Mouse (Mus musculus) embryonic facial prominence, embryonic 13.5 days (tissue): Measurements from ENCODE around the gene Akap8l. TPM values are rescaled to one million over a fixed set of nuclear protein-coding genes. Genes with fewer than 3 reads are reported as not detected.

ENCODE experiments used
- ATAC-seq: fragments of 200-750 bp; cut with Nextera tagmentation; 2 replicates; pipeline ENCODE4 v1.8.0; 2017; ENCODE audit warnings: low read depth; ENCODE audit not compliant: insufficient number of reproducible peaks, insufficient read depth, low FRiP score, low TSS enrichment
- H3K27ac ChIP-seq: fragments of 300-500 bp; sonication (generic); 2 replicates; pipeline ENCODE4 v1.5.1; 2015; ENCODE audit warnings: moderate library complexity, mild to moderate bottlenecking, inconsistent platforms
- H3K27me3 ChIP-seq: fragments of 300-500 bp; sonication (generic); 2 replicates; pipeline ENCODE4 v1.6.1; 2015; ENCODE audit warnings: mild to moderate bottlenecking, inconsistent platforms
- H3K36me3 ChIP-seq: fragments of 300-500 bp; sonication (generic); 2 replicates; pipeline ENCODE4 v1.6.1; 2015; ENCODE audit warnings: mild to moderate bottlenecking, inconsistent platforms
- H3K4me1 ChIP-seq: fragments of 300-500 bp; sonication (generic); 2 replicates; pipeline ENCODE4 v1.6.1; 2015; ENCODE audit warnings: inconsistent platforms
- H3K4me2 ChIP-seq: fragments of 300-500 bp; sonication (generic); 2 replicates; pipeline ENCODE4 v1.6.1; 2015; ENCODE audit warnings: moderate library complexity, mild to moderate bottlenecking, inconsistent platforms
- H3K4me3 ChIP-seq: fragments of 300-500 bp; sonication (generic); 2 replicates; pipeline ENCODE4 v1.5.1; 2015; ENCODE audit warnings: mild to moderate bottlenecking, inconsistent platforms
- H3K9ac ChIP-seq: fragments of 300-500 bp; sonication (generic); 2 replicates; pipeline ENCODE4 v1.6.1; 2015; ENCODE audit warnings: mild to moderate bottlenecking, inconsistent platforms
- H3K9me3 ChIP-seq: fragments of 300-500 bp; sonication (generic); 2 replicates; pipeline ENCODE4 v1.6.1; 2016; ENCODE audit warnings: inconsistent platforms
- WGBS: fragments of 180-500 bp; shearing (Covaris S2); methylation state at CpG from one replicate; pipeline ENCODE4 v1.1.7; 2015; ENCODE audit warnings: mixed read lengths; 5-methylcytosine and 5-hydroxymethylcytosine counted together
- polyA plus RNA-seq: library from polyadenylated mRNA; unstranded; fragments of >200 nt; fragmentation: Nextera tagmentation; extraction: Ambion mirVana; gene quantifications from 2 replicates; pipeline ENCODE4 v1.2.1, GENCODE M21; 2015

Gene Akap8l
- polyA plus RNA-seq, 1 experiment from 2014 or later = 110 TPM

DNA sequence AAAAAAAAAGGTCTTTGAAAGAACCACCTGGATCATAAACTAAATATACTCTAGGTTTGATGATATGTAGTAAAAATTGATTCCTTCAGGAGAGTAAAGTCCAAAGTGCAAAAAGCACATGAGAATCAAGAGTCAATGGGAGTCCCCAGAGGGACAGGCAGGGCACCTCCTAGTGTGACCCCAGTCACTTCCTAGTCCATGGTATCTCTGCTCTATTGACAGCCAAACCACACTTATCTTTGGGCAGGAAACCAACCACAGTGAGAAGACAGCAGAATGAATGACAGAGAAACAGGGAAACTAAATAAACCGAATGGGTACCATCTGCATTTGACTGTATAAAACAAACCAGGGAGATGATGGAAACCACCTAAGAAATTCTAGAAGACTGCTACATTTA, 10.3 kb downstream of the Akap8l start:
- H3K27ac ChIP-seq = no peak overlapping the region
- peaks cover 60% of the 10 kb centered on the region for H3K36me3 ChIP-seq
- H3K4me3 ChIP-seq = no peak overlapping the region
- H3K27me3 ChIP-seq = no peaks in the 10 kb centered on the region
- 65% methylated on average over 1 of the region's 1 CpGs for WGBS
- no peak overlapping the region for H3K9ac ChIP-seq
- H3K9me3 ChIP-seq = no peaks in the 10 kb centered on the region
- no peak for ATAC-seq
- H3K4me2 ChIP-seq = no peak overlapping the region
- no peaks in the 10 kb centered on the region for H3K4me1 ChIP-seq

DNA sequence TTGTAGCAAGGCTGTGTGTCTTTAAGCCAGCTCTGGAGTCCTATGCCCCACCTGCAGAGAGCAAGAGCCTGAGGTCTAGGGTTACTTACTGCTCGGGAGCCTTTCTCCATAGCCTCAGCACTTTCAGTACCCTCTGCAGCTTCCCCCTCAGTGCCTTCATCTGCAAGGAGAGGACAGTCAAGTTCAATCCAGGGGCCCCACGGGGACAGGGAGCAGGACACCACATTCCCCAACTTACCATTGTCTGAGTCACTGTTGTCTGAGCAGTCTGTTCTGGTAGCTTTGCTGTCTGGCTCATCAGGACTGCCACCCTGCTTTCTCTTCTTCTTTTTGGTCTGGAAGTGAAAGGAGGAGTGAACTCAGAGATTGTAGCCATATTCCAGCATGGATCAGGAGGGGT, 14.5 kb downstream of the Akap8l start:
- H3K4me3 ChIP-seq = no peak overlapping the region
- H3K9me3 ChIP-seq = no peaks in the 10 kb centered on the region
- ATAC-seq = no peak
- WGBS = 85% methylated on average over 2 of the region's 2 CpGs
- H3K9ac ChIP-seq = no peak overlapping the region
- H3K27me3 ChIP-seq = no peaks in the 10 kb centered on the region
- no peak overlapping the region for H3K27ac ChIP-seq
- no peaks in the 10 kb centered on the region for H3K4me1 ChIP-seq
- peaks cover 78% of the 10 kb centered on the region for H3K36me3 ChIP-seq
- H3K4me2 ChIP-seq = no peak overlapping the region

DNA sequence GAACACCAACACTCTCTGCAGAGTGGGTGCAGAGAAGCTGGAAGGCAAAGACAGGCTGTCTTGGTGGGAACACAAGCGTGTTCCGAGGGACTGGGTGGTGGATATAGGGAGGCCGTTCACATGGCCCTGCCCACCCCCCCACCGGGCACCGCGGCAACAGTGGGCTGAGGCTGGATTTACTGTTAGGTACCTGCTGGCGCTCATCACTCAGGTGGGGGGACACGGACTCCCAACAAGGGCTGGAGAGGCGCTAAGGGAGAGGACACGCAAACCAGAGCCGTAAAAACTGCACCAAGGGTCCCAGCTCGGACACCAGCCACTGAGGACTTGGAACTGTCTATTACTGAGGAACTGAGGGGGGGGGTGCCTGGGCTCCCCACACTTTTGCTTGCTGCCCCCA, 15.5 kb downstream of the Akap8l start:
- Histone ChIP-seq H3K36me3 (peaks cover 79% of the 10 kb centered on the region), H3K27me3 (no peaks in the 10 kb centered on the region), H3K4me3 (no peak overlapping the region), H3K4me2 (no peak overlapping the region), H3K27ac (no peak overlapping the region), H3K9me3 (no peaks in the 10 kb centered on the region), H3K4me1 (no peaks in the 10 kb centered on the region), H3K9ac (no peak overlapping the region)
- ATAC-seq = no peak
- WGBS = 97% methylated on average over 12 of the region's 12 CpGs

DNA sequence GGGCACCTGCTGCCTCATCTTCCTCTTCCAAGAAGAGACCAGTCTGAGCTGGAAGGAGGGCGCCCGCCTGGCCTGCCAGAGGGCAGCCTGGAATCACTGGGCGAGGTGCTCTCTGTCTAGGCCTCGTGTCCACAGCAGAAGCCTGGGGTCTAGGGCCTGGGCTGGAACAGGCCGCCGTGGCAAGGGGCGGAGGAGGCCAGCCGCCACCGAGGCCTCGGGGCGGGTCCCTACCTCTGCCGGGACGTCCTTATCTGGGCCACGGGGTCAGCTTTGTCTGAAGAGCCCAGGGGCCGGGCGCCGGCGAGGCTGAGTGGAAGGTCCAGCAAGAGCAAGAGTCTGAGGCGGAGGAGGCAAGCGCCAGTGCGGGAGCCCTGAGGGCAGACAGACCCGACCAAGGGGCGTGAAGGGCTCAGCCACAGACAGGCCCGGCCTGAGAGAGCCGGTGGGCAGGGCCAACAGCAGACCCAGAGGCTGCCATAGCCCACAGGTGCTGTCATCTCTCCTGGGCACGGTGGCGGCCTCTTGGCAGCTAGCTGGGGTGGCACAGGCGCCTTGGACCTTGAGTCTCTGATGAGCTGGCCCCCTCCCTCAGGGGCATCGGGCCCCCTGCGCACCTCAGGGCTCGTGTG, 16.6 kb downstream of the Akap8l start:
- Histone ChIP-seq H3K4me3 (no peak overlapping the region), H3K4me2 (no peak overlapping the region), H3K27me3 (no peaks in the 10 kb centered on the region), H3K27ac (no peak overlapping the region), H3K36me3 (peaks cover 88% of the 10 kb centered on the region), H3K4me1 (no peaks in the 10 kb centered on the region), H3K9me3 (no peaks in the 10 kb centered on the region), H3K9ac (no peak overlapping the region)
- ATAC-seq = peak; percentile 46; the same call in 1 of the 2 replicates
- 88% methylated on average over 31 of the region's 31 CpGs for WGBS

DNA sequence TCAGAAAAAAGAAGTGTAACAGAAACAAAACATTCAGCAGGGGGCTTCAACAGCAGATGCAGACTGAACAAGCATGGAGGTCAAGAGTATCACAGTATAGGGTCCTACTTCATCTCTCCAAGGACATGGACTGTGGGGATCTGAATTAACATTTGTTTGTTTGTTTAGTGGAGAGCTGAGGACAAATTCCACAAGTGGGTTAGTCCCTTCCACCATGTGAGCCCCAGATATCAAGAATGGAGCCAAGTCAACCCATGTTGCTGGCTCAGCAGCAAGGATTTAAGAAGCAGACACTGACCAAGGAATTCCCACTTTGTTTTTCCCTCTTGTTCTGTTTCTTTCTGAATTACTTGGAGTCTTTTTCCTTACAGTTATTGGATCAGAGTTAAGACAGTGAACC, 22.9 kb downstream of the Akap8l start:
- no peak overlapping the region for H3K27ac ChIP-seq
- no peak overlapping the region for H3K4me2 ChIP-seq
- H3K4me3 ChIP-seq = no peak overlapping the region
- no peak for ATAC-seq
- no peaks in the 10 kb centered on the region for H3K9me3 ChIP-seq
- no peaks in the 10 kb centered on the region for H3K27me3 ChIP-seq
- H3K9ac ChIP-seq = no peak overlapping the region
- H3K36me3 ChIP-seq = peaks cover 63% of the 10 kb centered on the region
- no peaks in the 10 kb centered on the region for H3K4me1 ChIP-seq

DNA sequence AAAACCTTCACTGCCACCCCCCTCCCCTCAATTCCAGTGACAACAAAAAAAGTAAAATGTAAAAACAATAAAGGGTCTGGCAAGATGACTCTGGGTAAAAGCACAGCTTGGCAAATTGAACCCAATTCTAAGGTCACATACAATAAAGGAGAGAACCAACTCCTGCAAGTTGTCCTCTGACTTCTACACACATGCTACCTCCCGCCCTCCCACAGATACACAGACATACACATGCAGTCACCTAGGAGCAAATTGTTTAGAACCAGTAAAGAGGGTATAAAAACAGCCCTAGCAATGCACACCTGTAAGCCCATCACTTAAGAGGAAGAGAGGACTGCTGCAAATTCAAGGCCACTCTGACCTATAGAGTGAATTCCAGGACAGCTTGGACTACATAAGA, 27.6 kb downstream of the Akap8l start:
- no peak overlapping the region for H3K4me3 ChIP-seq
- 97% methylated on average over 1 of the region's 1 CpGs for WGBS
- no peaks in the 10 kb centered on the region for H3K9me3 ChIP-seq
- no peak overlapping the region for H3K9ac ChIP-seq
- H3K36me3 ChIP-seq = peaks cover 35% of the 10 kb centered on the region
- no peak for ATAC-seq
- H3K27me3 ChIP-seq = no peaks in the 10 kb centered on the region
- H3K4me2 ChIP-seq = no peak overlapping the region
- no peak overlapping the region for H3K27ac ChIP-seq
- H3K4me1 ChIP-seq = peaks cover 16% of the 10 kb centered on the region

DNA sequence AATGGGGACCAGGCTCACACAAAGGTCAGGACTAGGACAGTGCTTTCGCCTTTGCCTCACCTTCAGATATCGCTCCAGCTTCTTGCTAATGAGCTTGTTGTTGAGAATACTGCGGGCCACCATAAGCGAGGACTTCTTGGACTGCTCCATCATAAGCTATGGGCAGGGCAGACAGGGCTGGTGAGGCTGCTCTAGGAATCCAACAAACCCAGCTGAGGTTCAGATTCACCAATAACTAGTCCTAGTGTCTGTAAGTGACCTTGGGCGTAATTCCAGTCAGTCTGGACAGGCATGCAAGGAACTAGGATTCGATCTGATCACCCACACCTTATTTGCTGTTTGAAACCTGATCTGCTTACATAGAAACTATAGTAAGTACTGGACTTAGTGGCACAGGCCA, 28.6 kb downstream of the Akap8l start:
- H3K4me3 ChIP-seq = peak overlapping the region; percentile 88
- peak overlapping the region; percentile 89 for H3K4me2 ChIP-seq
- H3K27ac ChIP-seq = peak overlapping the region; percentile 89
- H3K36me3 ChIP-seq = peaks cover 40% of the 10 kb centered on the region
- 17% methylated on average over 6 of the region's 6 CpGs for WGBS
- H3K9ac ChIP-seq = peak overlapping the region; percentile 86
- no peaks in the 10 kb centered on the region for H3K9me3 ChIP-seq
- ATAC-seq = no peak
- H3K4me1 ChIP-seq = peaks cover 16% of the 10 kb centered on the region
- no peaks in the 10 kb centered on the region for H3K27me3 ChIP-seq

DNA sequence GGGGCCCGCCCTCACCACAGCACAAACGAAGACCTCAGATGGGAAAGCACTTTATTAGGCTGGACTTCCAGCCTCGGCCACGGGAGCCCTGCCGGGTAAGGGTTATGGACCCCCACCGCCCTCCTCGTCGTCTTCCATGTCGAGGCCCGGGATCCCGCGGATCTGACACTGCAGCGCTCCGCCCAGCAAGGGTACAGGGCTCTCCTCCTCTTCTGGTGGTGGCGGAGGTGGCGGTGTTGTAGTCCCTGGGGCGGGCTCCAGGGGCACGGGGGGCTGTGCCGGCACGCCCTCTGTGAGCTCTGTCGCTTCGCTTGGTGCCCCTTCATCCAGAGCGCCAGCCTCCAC, 29.0 kb downstream of the Akap8l start:
- ATAC-seq = peak; percentile 78
- no peaks in the 10 kb centered on the region for H3K9me3 ChIP-seq
- no peaks in the 10 kb centered on the region for H3K27me3 ChIP-seq
- peaks cover 40% of the 10 kb centered on the region for H3K36me3 ChIP-seq
- peak overlapping the region; percentile 89 for H3K27ac ChIP-seq
- H3K4me1 ChIP-seq = peaks cover 16% of the 10 kb centered on the region
- peak overlapping the region; percentile 89 for H3K4me2 ChIP-seq
- H3K4me3 ChIP-seq = peak overlapping the region; percentile 88
- WGBS = under 1% methylated on average over 23 of the region's 23 CpGs
- peak overlapping the region; percentile 86 for H3K9ac ChIP-seq

DNA sequence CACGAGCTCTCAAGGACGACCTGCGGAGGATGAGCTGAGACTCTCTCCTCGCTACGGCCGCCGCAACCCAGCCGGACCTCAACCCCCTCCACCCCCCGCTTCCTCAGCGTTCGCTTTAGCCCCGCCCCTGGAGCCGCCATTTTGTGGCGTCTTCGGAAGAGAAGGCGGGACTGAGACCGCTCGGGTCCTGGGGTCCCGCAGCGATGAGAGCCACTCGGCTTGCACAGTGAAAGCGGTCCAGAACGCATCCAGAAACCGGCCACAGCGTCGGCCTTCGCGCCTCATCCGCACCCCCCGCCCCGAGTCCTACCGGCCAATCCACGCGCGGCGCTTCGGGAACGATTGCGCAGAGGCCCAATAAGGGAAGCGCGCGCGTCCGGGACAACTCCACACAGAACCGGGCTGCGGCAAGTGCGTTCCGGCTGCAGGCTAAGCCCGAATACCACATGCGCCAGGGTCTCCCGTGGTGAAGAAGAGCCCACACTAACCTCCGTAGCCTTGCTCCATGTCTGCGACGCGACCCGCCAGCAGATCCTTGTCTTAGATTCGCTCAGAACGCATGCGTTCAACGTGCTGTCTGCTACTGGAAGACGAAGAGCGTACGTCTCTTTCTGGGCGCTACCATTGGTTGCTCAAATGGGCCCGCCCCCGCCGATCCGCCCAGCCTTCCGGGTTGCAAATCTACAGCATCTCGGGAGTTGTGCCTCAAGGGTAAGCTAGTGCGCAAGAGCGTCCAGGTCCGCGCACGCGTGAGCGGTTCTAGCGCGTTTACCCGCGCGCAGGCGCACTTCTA, 29.6 kb downstream of the Akap8l start, which contains the start of gene Akap8:
Gene Akap8 (minus strand): TSS at position 642 of the 793 bp plus-strand sequence.
- no peaks in the 10 kb centered on the region for H3K9me3 ChIP-seq
- H3K4me2 ChIP-seq = peak within 1 kb of the TSS; percentile 89
- peaks cover 40% of the 10 kb centered on the region for H3K36me3 ChIP-seq
- peak within 1 kb of the TSS; percentile 90 for H3K9ac ChIP-seq
- H3K27me3 ChIP-seq = no peaks in the 10 kb centered on the region
- peak within 1 kb of the TSS; percentile 96 for H3K27ac ChIP-seq
- WGBS = under 1% methylated on average over 81 of the region's 83 CpGs
- H3K4me1 ChIP-seq = peaks cover 16% of the 10 kb centered on the region
- peak; percentile 94 for ATAC-seq
- peak within 1 kb of the TSS; percentile 88 for H3K4me3 ChIP-seq

DNA sequence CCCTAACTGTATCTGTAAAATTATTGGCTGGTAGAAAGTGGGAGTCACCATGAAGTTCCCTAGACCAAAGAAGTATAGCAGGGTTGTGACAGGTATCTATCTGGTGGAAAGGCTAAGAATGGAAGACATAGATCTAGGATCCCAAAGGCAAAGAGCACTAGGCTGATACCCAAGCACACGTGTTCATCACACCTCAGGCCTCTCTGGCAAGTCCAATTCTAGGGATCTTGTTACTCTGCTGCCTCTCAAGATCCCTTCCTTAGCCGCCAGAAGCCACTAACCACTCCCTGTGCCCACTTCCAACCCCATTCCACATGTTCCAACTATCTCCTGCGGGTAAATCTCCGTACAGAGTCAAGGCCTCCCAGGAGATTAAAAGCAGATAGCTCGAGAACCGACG, 30.5 kb downstream of the Akap8l start:
- Histone ChIP-seq H3K4me3 (peak overlapping the region; percentile 88), H3K4me2 (peak overlapping the region; percentile 89), H3K9me3 (no peaks in the 10 kb centered on the region), H3K27me3 (no peaks in the 10 kb centered on the region), H3K36me3 (peaks cover 42% of the 10 kb centered on the region), H3K27ac (peak overlapping the region; percentile 96), H3K9ac (peak overlapping the region; percentile 90), H3K4me1 (peaks cover 16% of the 10 kb centered on the region)
- ATAC-seq = no peak
- 0% methylated on average over 7 of the region's 7 CpGs for WGBS

DNA sequence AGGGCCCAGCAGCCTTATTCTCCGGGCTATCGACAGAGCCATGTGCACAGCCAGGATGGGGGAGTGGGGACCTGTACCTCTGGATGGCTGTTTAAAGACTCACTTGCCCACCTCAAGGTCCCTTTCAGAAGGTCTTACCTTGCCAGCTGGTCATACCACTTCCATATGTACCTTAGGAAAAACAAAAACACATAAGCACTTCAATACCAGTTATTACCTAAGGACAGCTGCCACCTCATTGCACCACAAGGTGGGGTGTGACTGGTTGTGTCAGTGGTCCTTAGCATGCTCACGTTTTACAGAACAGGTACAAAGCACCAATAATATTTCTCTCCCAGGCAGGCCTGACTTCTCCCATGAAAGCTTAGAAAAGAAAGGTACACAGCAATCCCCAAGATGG, 32.7 kb downstream of the Akap8l start:
- 90% methylated on average over 3 of the region's 3 CpGs for WGBS
- Histone ChIP-seq H3K4me2 (no peak overlapping the region), H3K4me1 (peaks cover 16% of the 10 kb centered on the region), H3K9me3 (no peaks in the 10 kb centered on the region), H3K4me3 (no peak overlapping the region), H3K9ac (0 out of 2 replicates have a peak overlapping the region, but pooled peaks have one; percentile 12), H3K36me3 (peaks cover 56% of the 10 kb centered on the region), H3K27me3 (no peaks in the 10 kb centered on the region), H3K27ac (no peak overlapping the region)
- ATAC-seq = no peak

DNA sequence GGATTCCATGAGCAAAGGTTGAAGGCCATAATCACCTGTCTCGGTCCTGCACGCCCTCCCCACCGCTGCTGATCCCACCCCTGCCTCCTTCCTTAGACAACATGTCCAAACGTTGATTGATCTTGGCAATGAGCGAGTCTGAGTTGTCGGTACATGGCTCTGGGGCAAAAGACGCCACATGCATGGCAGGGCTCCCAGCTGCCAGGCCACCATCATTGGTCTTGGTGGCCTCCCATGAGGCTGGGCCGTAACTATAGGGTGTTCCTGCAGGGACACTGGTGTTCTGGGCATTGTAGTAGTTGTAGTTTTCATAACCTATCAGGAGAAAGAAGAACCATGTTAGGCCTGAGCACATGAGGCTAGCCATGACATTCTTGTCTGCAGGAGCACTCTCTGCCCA, 33.4 kb downstream of the Akap8l start:
- Histone ChIP-seq H3K4me1 (peaks cover 13% of the 10 kb centered on the region), H3K36me3 (peaks cover 63% of the 10 kb centered on the region), H3K27ac (no peak overlapping the region), H3K4me3 (no peak overlapping the region), H3K4me2 (no peak overlapping the region), H3K9me3 (no peaks in the 10 kb centered on the region), H3K9ac (no peak overlapping the region), H3K27me3 (no peaks in the 10 kb centered on the region)
- WGBS = 91% methylated on average over 8 of the region's 8 CpGs
- no peak for ATAC-seq
